ENCODE assay signal across 8 mouse cellular contexts in the genomic region with DNA sequence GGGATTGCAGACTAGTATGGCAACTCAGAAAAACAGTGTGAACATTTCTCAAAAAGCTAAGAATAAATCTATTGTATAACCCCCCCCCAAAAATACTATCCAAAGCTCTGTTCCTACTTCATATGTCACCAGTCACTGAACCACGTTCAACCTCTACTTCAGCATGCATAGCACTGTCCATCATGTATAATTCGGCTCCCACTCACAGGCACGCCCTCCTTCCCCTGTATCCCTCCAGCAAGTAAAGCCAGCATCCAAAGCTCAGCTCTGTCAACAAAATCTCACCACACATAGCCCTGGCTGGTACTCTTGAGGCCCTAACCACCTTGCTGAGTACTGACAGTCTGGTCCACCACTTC. TPM values are rescaled to one million over a fixed set of nuclear protein-coding genes. Genes with fewer than 3 reads are reported as not detected.
DNase-seq lines count a peak whose midpoint lies in the region; ATAC-seq and TF ChIP-seq lines count a peak whose summit lies in the region.

No protein-coding gene starts in this region.

- H3K27me3 ChIP-seq in heart, embryonic 14.5 days (ENCODE audit: control insufficient read depth, insufficient read depth, low read length) = no peaks in the 10 kb centered on the region
- H3K27me3 ChIP-seq in forebrain, postnatal 0 days (ENCODE audit: insufficient read depth, low read length) = no peaks in the 10 kb centered on the region

- 42% methylated on average over 3 of the region's 3 CpGs for WGBS in heart, embryonic 14.5 days
- WGBS in forebrain, postnatal 0 days = 48% methylated on average over 3 of the region's 3 CpGs
- 66% methylated on average over 3 of the region's 3 CpGs for WGBS in macrophage (ENCODE audit: missing documents)

- H3K27ac ChIP-seq in heart, embryonic 14.5 days (replicated peaks in 1 of 2; ENCODE audit: control insufficient read depth in 1 of 2, insufficient read depth in 1 of 2, low read depth in 2 of 2, low read length in 2 of 2) = peak overlapping the region; percentile 16 to 72; a peak in 3 of 4 replicates
- no peak overlapping the region for H3K27ac ChIP-seq in ES-E14 (ENCODE audit: insufficient read depth, low read depth, low read length, poor library complexity, severe bottlenecking)
- peak overlapping the region; percentile 83 for H3K27ac ChIP-seq in forebrain, postnatal 0 days (ENCODE audit: low read depth, low read length)
- peak overlapping the region; percentile 62; the same call in 1 of the 2 replicates for H3K27ac ChIP-seq in macrophage

- peak overlapping the region; percentile 49 to 73 for H3K4me3 ChIP-seq in heart, embryonic 14.5 days (ENCODE audit: control insufficient read depth in 1 of 2, insufficient read depth in 1 of 2, low read depth in 1 of 2, low read length in 2 of 2)
- H3K4me3 ChIP-seq in ES-E14 (ENCODE audit: insufficient read depth in 1 of 2, low read depth in 1 of 2, low read length in 2 of 2, poor library complexity in 1 of 2, severe bottlenecking in 1 of 2) = peak overlapping the region; percentile 80 to 83; a peak in 3 of 4 replicates
- peak overlapping the region; percentile 46 for H3K4me3 ChIP-seq in forebrain, postnatal 0 days (ENCODE audit: low read depth, low read length)
- peak overlapping the region; percentile 56 for H3K4me3 ChIP-seq in macrophage (ENCODE audit: inconsistent target)

- in situ Hi-C loops in ES-E14 (cut with MboI; ENCODE audit: low sequenced_read_pairs in 2 of 2, unreplicated experiment in 2 of 2) = no loop called here

- no peaks in the 10 kb centered on the region for H3K9me3 ChIP-seq in heart, embryonic 14.5 days (ENCODE audit: control insufficient read depth, low read length)
- H3K9me3 ChIP-seq in ES-E14 (ENCODE audit: control insufficient read depth, insufficient read depth, low read depth, low read length) = no peaks in the 10 kb centered on the region
- H3K9me3 ChIP-seq in forebrain, postnatal 0 days (ENCODE audit: low read length) = no peaks in the 10 kb centered on the region

- intact Hi-C loops in heart, postnatal 36 days (cut with DNase I) = loop anchor here (10.0 kb wide), 1 partner anchor 90 kb away; a partner anchor contains a TSS

- H3K9ac ChIP-seq in heart, embryonic 14.5 days (ENCODE audit: low read length) = peak overlapping the region; percentile 77; the same call in 1 of the 2 replicates
- H3K9ac ChIP-seq in ES-E14 (ENCODE audit: insufficient read depth, low read depth, low read length, poor library complexity, severe bottlenecking) = no peak overlapping the region
- H3K9ac ChIP-seq in forebrain, postnatal 0 days = peak overlapping the region; percentile 47

- 0 out of 4 replicates have a peak, but pooled peaks cover 0 to 7% of the 10 kb centered on the region in 2 experiments for H3K4me1 ChIP-seq in heart, embryonic 14.5 days (ENCODE audit: control insufficient read depth in 2 of 2, insufficient read depth in 2 of 2, low read length in 2 of 2)
- H3K4me1 ChIP-seq in ES-E14 (ENCODE audit: control insufficient read depth in 2 of 2, insufficient read depth in 2 of 2, low read length in 2 of 2, poor library complexity in 1 of 2) = no peaks in the 10 kb centered on the region
- H3K4me1 ChIP-seq in forebrain, postnatal 0 days (ENCODE audit: insufficient read depth) = no peaks in the 10 kb centered on the region

- peak overlapping the region; percentile 53 for H3K4me2 ChIP-seq in heart, embryonic 14.5 days (ENCODE audit: low read length)
- peak overlapping the region; percentile 49 for H3K4me2 ChIP-seq in forebrain, postnatal 0 days (ENCODE audit: low read depth)

- no peaks in the 10 kb centered on the region for H3K79me2 ChIP-seq in macrophage (ENCODE audit: inconsistent target)

- no peak for TF ChIP-seq CTCF in forebrain, postnatal 0 days (IDR thresholded peaks at IDR 0.05; ENCODE audit: low read depth)

- ATAC-seq in heart, embryonic 14.5 days (ENCODE audit: insufficient number of reproducible peaks, insufficient read depth, low FRiP score, low read depth) = 0 out of 2 replicates have a peak, but pooled peaks have one; percentile 16
- ATAC-seq in forebrain, postnatal 0 days = no peak
- no peak for ATAC-seq in granulocyte monocyte progenitor cell, adult 5-6 weeks (replicated peaks; ENCODE audit: poor library complexity, severe bottlenecking)

- H3K36me3 ChIP-seq in heart, embryonic 14.5 days (ENCODE audit: control insufficient read depth, insufficient read depth, low read length) = peaks cover 14% of the 10 kb centered on the region; the same call in 1 of the 2 replicates
- H3K36me3 ChIP-seq in ES-E14 (ENCODE audit: control insufficient read depth, insufficient read depth, low read length, poor library complexity, severe bottlenecking) (no peaks in the 10 kb centered on the region), macrophage (ENCODE audit: inconsistent target) (no peaks in the 10 kb centered on the region)
- no peaks in the 10 kb centered on the region; the same call in 1 of the 2 replicates for H3K36me3 ChIP-seq in forebrain, postnatal 0 days (ENCODE audit: insufficient read depth)

- no peak for DNase-seq in heart, postnatal 36 days
- no peak for DNase-seq in ES-E14 (ENCODE audit: low read depth, low spot score)
- DNase-seq in forebrain, postnatal 0 days = no peak
- DNase-seq in cerebellum, postnatal 14 days = no peak
- no peak for DNase-seq in ovary, adult 18-20 months (ENCODE audit: low spot score)

TF ChIP-seq in ES-E14, 5 proteins besides CTCF, POLR2A, EP300 and RAD21:
- TF ChIP-seq ZNF384 (IDR thresholded peaks at IDR 0.05; ENCODE audit: low read depth, low read length) (no peak), CHD2 (IDR thresholded peaks at IDR 0.05; ENCODE audit: low read depth, low read length) (no peak), HCFC1 (IDR thresholded peaks at IDR 0.05; ENCODE audit: borderline replicate concordance, insufficient read depth, low read length) (no peak), ZC3H11A (IDR thresholded peaks at IDR 0.05; ENCODE audit: borderline replicate concordance, low read depth, low read length) (no peak), MAFK (IDR thresholded peaks at IDR 0.05; ENCODE audit: insufficient read depth, low read depth, low read length) (no peak)

RNA-seq across cellular contexts. Expression of a gene that starts 0.8 kb away (rescaled TPM):
- 29.0 and 33.2 TPM in 2 replicates for polyA plus RNA-seq in heart, embryonic 14.5 days (2014; fragmentation: Nextera tagmentation; extraction: Ambion mirVana)
- total RNA-seq in heart, postnatal 36 days (2021) = 10 to 100 TPM; 15.3 to 15.6 TPM
- total RNA-seq in ES-E14 (2012; rRNA removed) = 12.6 and 19.0 TPM in 2 replicates
- total RNA-seq in forebrain, postnatal 0 days (2014; rRNA removed) = 28.5 and 33.1 TPM in 2 replicates
- polyA plus RNA-seq in forebrain, postnatal 0 days (2015; fragmentation: Nextera tagmentation; extraction: Ambion mirVana) = 47.2 and 48.8 TPM in 2 replicates
- 1 to 10 TPM in 10 of 26 experiments, under 1 TPM in 5, not detected in 11; 0.77 to 5.6 (median 1.3) TPM for total RNA-seq in macrophage (2018; cell fraction: chromatin; rRNA removed)
- total RNA-seq in macrophage (2018; cell fraction: cytosol; rRNA removed) = 10 to 100 TPM in 24 of 26 experiments, 1 to 10 TPM in 2; 7.2 to 21.6 (median 15.0) TPM
- 1 to 10 TPM in 25 of 26 experiments, under 1 TPM in 1; 0.86 to 9.3 (median 3.8) TPM for total RNA-seq in macrophage (2018; cell fraction: nucleus; rRNA removed)
- 12.3 to 15.3 TPM (median 14.0 TPM) in 3 replicates for polyA plus RNA-seq in macrophage (2018)
- total RNA-seq in granulocyte monocyte progenitor cell, adult 5-6 weeks (2014; fragmentation: Nextera tagmentation) = 6.8 and 14.3 TPM in 2 replicates
- 31.2 and 32.8 TPM in 2 replicates for total RNA-seq in granulocyte monocyte progenitor cell, adult 5-6 weeks (2017)

RNA-seq across cellular contexts. Expression of a gene that starts 20.0 kb away (rescaled TPM):
- polyA plus RNA-seq in heart, embryonic 14.5 days (2014; fragmentation: Nextera tagmentation; extraction: Ambion mirVana) = 1.9 and 2.2 TPM in 2 replicates
- total RNA-seq in heart, postnatal 36 days (2021) = 10 to 100 TPM; 22.4 to 22.9 TPM
- total RNA-seq in ES-E14 (2012; rRNA removed) = 10.4 TPM in 2 replicates
- 106 and 142 TPM in 2 replicates for total RNA-seq in forebrain, postnatal 0 days (2014; rRNA removed)
- 17.3 and 21.7 TPM in 2 replicates for polyA plus RNA-seq in forebrain, postnatal 0 days (2015; fragmentation: Nextera tagmentation; extraction: Ambion mirVana)
- 10 to 100 TPM in 4 of 26 experiments, 1 to 10 TPM in 22; 1.9 to 14.8 (median 6.0) TPM for total RNA-seq in macrophage (2018; cell fraction: chromatin; rRNA removed)
- total RNA-seq in macrophage (2018; cell fraction: cytosol; rRNA removed) = 10 to 100 TPM; 39.6 to 58.4 (median 50.4) TPM
- 10 to 100 TPM; 12.1 to 58.1 (median 27.1) TPM for total RNA-seq in macrophage (2018; cell fraction: nucleus; rRNA removed)
- polyA plus RNA-seq in macrophage (2018) = 32.6 to 38.0 TPM (median 34.4 TPM) in 3 replicates
- 12.1 and 13.0 TPM in 2 replicates for total RNA-seq in granulocyte monocyte progenitor cell, adult 5-6 weeks (2014; fragmentation: Nextera tagmentation)
- 5.3 TPM in 2 replicates for total RNA-seq in granulocyte monocyte progenitor cell, adult 5-6 weeks (2017)
